Mouse (Mus musculus): Measurements from ENCODE around the gene Nfe2. TPM values are rescaled to one million over a fixed set of nuclear protein-coding genes. Genes with fewer than 3 reads are reported as not detected.
"Not testable (repeated sequence)": the region's sequence is repeated elsewhere in the genome, so short reads cannot be mapped to it uniquely, and the experiment has no call there.

Gene Nfe2
- polyA plus RNA-seq, 3 experiments from 2014 or later = 0.96 to 1.3 (median 1.1) TPM

- no peak for ATAC-seq
Observed at GRCm38 (mm10) chr15:103290417-103290816, 32.2 kb upstream of the Nfe2 start.

DNA sequence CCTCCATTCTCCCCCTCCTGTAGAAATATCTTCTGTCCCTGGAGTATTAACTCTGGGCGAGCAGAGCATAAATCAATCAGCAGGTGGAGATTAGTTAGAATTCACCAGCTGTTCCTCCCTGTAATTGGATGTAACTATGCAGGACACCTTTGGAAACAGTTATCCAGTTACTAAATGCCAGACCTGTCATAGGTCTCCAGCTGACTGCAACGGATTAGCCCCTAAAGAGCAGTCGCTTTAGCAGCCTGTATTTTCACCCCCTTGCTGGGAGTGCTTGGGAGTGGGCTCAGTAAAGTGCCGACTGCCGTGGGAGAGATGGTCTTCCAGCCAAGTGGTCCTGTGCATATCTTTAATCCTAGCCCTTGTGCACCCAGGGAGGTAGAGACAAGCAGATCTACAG is 31.4 kb upstream of the Nfe2 start:
- no peak for ATAC-seq

DNA sequence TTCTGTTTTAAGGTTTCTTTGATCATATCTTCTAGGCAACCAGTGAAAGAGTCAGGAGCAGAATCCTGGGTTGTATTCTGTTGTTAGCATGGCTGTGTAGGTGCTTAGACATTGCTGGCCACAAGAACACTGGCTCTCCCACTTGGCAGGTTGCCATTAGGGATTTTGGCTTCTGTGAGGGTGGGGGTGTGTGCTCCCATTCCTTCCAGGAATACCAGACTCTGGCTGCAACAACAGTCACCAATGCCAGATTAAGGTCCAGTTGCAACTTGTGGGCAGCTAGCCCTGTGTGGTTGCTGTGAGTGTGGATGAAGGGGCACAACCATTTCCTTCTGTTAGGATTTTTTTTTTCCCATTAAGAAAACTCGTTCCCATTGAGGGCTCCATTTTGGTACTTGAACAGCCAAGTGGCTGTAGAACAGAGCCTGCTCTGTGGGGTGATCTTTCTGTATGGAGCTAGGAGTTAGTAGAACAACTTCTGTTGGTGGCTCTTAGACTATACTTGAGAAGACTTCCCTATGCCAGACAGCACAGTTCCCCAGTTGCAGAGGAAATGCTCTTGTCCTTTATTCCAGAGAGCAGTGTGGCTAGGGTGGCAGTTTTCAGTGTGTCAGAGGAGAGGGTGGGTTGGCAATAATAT is 27.7 kb upstream of the Nfe2 start:
- no peak for ATAC-seq

GRCm38 (mm10) chr15:103284647-103285046 is 26.4 kb upstream of the Nfe2 start:
- no peak for ATAC-seq

DNA sequence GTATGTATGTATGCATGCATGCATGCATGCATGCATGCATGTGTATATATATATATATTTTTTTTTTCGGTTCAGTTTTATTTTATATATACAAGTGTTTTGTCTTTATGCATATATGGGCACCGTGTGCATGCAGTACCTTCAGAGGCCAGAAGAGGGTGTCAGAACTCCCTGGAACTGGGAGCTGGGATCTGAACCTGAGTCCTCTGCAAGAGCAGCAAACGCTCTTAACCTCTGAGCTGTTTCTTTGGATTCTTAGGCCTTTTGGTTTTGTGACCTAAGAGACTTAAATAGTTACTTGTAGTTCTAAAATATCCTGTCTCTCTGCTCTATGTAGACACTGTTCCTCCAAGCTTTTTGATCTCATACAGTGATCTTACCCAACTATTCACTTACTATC is 25.9 kb upstream of the Nfe2 start:
- ATAC-seq = no peak

DNA sequence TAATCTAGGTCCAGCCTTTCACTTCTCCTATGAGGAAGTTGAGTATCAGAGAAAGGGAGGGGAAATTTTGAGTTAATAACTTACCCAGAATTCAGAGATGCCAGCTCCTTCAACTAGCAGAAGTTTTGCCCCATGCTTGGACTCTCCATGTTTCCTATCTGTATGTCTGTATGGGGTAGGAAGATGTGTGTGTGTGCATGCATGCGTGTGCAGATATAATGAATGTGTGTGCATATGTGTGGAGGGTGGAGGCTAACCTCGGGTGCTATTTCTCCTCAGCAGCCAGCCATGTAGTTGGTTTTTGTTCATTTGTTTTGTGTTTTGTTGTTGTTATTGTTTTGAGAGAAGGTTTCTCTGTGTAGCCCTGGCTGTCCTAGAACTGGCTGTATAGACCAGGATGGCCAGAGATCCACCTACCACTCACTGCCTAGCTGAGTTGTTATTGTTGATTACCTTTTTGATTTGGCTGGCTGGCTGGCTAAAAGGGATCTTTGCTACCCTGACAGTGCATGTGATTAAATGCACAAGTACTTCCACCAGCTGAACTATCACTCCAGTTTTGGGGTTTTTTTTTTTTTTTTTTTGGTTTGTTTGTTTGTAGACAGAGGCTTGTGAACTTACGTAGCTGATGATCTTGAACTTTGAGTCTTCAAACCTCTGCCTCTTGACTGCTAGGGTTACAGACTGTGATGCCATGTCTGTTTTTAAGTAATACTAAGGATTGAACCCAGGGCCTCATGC is 23.4 kb upstream of the Nfe2 start:
- ATAC-seq = no peak

GRCm38 (mm10) chr15:103280817-103281464 is 22.7 kb upstream of the Nfe2 start:
- no peak for ATAC-seq

DNA sequence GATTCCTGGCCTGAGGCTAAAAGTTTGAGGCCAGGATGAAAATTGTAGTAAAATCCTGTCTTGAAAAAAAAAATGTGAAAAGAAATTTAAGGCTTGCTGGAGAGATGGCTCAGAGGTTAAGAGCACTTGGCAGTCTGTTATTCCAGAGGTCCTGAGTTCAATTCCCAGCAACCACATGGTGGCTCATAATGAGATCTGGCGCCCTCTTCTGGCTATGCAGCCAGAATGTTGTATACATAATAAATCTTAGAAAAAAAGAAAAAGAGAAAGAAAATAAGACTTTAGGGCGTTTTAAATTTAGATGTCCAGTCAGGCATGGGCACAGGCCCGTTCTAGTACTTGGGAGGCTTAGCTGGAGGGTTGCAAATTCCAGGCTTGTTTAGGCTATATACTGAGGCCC is 21.5 kb upstream of the Nfe2 start:
- ATAC-seq = no peak

GRCm38 (mm10) chr15:103277949-103278348 is 19.7 kb upstream of the Nfe2 start:
- no peak for ATAC-seq

DNA sequence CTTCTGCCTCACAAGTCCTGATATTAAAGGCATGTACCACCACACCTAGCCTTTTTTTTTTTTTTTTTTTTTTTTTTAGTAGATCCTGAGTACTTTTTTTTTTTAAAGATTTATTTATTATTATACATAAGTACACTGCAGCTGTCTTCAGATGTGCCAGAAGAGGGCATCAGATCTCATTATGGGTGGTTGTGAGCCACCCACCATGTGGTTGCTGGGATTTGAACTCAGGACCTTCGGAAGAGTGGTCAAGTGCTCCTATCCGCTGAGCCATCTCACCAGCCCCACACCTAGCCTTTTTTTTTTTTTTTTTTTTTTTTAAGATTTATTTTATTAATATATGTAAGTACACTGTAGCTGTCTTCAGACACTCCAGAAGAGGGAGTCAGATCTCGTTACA is 17.7 kb upstream of the Nfe2 start:
- ATAC-seq = not testable (repeated sequence)

DNA sequence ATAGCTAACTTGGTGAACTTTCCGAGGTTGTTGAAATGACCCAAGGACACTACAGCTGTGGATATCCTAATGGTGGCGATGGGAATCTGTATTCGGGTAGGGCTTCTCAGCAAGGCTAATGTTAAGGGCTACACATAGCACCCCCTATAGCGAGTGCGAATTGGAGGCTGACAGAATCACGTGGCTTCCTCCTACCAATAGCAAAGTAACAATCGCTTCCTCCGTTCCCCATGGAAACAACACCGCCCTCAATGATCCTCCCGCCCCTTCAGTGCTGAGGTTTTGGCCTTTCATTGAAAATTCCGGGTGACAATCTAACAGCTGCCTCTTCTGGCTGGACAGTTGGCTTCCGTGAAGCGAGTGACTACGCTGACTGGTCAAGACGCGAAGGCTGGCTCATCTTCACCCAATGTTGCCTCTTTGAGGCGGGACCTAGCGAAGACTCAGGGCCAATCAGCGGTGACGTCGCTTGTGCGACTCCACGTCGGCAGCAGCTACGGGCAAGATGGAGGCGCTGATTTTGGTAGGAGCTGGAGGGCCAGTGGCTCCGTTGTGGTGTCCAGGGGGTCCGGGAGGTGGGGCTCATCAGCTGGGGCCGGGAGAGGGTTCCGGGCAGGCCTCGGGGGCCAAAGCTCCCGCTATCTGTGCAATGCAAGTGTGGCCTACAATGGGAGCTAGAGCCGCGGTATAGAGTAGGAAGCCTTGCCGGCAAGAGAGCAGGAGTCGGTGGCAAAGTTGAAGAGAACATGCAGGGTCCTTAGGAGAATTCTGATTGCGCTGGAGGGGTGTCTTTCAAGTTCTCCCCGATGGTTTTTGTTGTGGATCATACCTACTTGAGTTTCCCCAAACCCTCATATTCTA is 14.4 kb upstream of the Nfe2 start, which contains the start of gene Copz1:
Gene Copz1 (plus strand): TSS at position 296 of the 861 bp plus-strand sequence.
- ATAC-seq = peak; percentile 98

DNA sequence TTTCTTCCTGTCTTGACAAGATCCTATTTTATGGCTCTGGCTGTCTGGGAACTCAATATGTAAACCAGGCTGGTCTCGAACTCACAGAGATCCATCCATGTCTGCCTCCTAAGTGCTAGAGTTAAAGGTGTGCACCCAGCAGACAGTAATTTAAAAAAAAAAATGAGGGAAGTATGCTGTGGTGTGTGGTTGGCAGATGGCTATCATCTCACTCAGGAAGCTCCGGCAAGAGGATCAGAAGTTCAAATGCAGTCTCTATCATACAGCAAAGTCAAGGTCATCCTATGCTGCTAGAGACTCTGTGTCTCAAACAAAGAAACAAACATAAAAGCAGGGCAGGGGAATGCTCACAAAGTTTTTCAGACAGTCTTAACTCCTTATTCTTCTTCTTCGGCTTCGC is 10.7 kb upstream of the Nfe2 start:
- no peak for ATAC-seq

- no peak for ATAC-seq
Observed at GRCm38 (mm10) chr15:103264794-103265193, 6.6 kb upstream of the Nfe2 start.

- ATAC-seq = no peak
Observed at GRCm38 (mm10) chr15:103259989-103260388, 1.8 kb upstream of the Nfe2 start.

- ATAC-seq = no peak
Observed at GRCm38 (mm10) chr15:103259162-103259561, 959 bp upstream of the Nfe2 start.

- no peak for ATAC-seq
Observed at GRCm38 (mm10) chr15:103256210-103256986, 1.8 kb downstream of the Nfe2 start.

- ATAC-seq = peak; percentile 17
Observed at GRCm38 (mm10) chr15:103255169-103255568, 3.0 kb downstream of the Nfe2 start.

DNA sequence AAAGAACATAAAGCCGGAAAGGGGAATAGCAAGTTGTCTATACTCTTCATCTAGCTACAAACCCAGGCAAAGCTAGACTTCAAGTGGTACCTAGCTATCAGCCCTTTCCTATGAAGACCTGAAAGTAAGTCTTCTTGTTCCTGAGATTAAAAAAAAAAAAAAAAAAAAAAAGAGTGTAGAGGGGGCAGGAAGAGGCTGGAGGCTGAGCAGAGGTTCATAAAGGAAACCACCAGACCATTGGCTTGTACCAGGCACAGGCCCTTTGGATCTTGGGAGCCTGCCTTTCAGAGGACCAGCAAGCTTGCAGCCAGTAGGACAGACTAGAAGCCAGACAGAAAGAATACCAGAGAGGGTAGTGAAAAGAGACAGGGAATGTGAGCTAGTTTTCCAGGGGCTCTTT is 4.9 kb downstream of the Nfe2 start:
- ATAC-seq = no peak

DNA sequence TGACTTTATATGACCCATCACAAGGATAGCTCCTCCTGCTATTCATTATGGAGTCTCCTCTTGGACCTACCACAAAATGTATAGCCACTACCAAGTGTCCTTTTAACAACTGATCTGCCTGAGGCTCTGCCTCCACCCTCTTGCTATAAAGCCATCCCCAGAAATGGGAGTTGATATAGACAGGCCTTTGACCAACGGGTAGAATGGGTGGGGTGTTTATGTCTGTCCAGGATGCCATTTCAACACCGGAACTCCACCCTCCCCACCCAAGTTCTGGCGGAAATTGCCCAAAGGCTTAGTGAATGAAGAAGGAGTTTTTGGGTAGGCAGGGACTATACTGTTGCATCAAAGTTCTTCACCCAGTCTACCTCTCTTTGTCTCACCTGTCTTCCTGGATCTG is 5.5 kb downstream of the Nfe2 start:
- no peak for ATAC-seq

DNA sequence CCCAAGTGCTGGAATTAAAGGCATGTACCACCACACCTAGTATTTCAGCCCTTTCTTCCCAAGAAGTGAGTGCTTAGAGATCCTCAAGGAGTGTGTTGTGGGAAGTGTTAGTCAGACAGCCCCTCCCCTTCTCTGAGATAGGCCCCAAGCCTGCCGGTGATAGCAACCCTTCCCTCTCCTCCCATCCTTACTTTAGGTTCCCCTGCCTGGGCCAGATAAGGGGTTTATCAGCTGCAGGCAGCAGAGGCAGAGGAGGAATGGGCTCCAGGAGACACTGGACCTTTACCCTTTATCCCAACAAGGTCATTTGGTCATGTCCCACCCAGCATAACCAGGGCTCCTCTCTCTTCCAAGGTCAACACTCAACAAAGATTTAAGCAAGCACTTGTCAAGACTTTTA is 6.6 kb downstream of the Nfe2 start:
- no peak for ATAC-seq

GRCm38 (mm10) chr15:103250195-103250740 is 7.9 kb downstream of the Nfe2 start:
- no peak for ATAC-seq

- not testable (repeated sequence) for ATAC-seq
Observed at GRCm38 (mm10) chr15:103249511-103249910, 8.7 kb downstream of the Nfe2 start.

Measured in inflammation-experienced regulatory T-cells, adult 6 months (primary cell).